Mouse (Mus musculus) forebrain, embryonic 14.5 days (tissue): ENCODE results near the gene Itpr1. TPM values are rescaled to one million over a fixed set of nuclear protein-coding genes. Genes with fewer than 3 reads are reported as not detected.

Experiments
- ATAC-seq: fragments of 200-750 bp; cut with Nextera tagmentation; 2 replicates; pipeline ENCODE4 v1.8.0; 2017; ENCODE audit warnings: mild to moderate bottlenecking, moderate library complexity
- DNase-seq: peaks from one replicate; pipeline ENCODE4 v3.0.0-alpha.2; 2015; ENCODE audit warnings: low spot score
- H3K27ac ChIP-seq: fragments of 300-500 bp; sonication (generic); 2 replicates; pipeline ENCODE4 v1.5.1; 2014; ENCODE audit warnings: low read depth, mild to moderate bottlenecking, control low read depth, low read length, moderate library complexity
- H3K27me3 ChIP-seq: fragments of 300-500 bp; sonication (generic); replicated peaks from 2 replicates; pipeline ENCODE4 v1.6.1; 2014; ENCODE audit warnings: low read length, control low read depth, mixed read lengths; ENCODE audit not compliant: control insufficient read depth, insufficient read depth
- H3K36me3 ChIP-seq: fragments of 300-500 bp; sonication (generic); 2 replicates; pipeline ENCODE4 v1.6.1; 2014; ENCODE audit warnings: low read length, control low read depth; ENCODE audit not compliant: control insufficient read depth, insufficient read depth
- H3K4me1 ChIP-seq: fragments of 300-500 bp; sonication (generic); 2 replicates; pipeline ENCODE4 v1.6.1; 2014; ENCODE audit warnings: antibody characterized with exemption, low read length, control low read depth; ENCODE audit not compliant: control insufficient read depth, insufficient read depth
- H3K4me2 ChIP-seq: fragments of 300-500 bp; sonication (generic); 2 replicates; pipeline ENCODE4 v1.6.1; 2014; ENCODE audit warnings: mild to moderate bottlenecking, control low read depth, low read length
- H3K4me3 ChIP-seq: fragments of 300-500 bp; sonication (generic); 2 replicates; pipeline ENCODE4 v1.5.1; 2014; ENCODE audit warnings: low read depth, low read length, control low read depth
- H3K9ac ChIP-seq: fragments of 300-500 bp; sonication (generic); 2 replicates; pipeline ENCODE4 v1.6.1; 2014; ENCODE audit warnings: mild to moderate bottlenecking, low read length, control low read depth, moderate library complexity
- H3K9me3 ChIP-seq: fragments of 300-500 bp; sonication (generic); replicated peaks from 2 replicates; pipeline ENCODE4 v1.6.1; 2016; ENCODE audit warnings: low read length, control low read depth, mixed read lengths; ENCODE audit not compliant: control insufficient read depth
- WGBS: fragments of 180-500 bp; shearing (Covaris S2); extraction: QIAGEN DNeasy Blood & Tissue Kit; methylation state at CpG from one replicate; pipeline ENCODE4 v1.1.7; 2014; 5-methylcytosine and 5-hydroxymethylcytosine counted together
- polyA plus RNA-seq: library from polyadenylated mRNA; unstranded; fragments of >200 nt; fragmentation: Nextera tagmentation; extraction: Ambion mirVana; gene quantifications from 2 replicates; pipeline ENCODE4 v1.2.1, GENCODE M21; 2014

Gene Itpr1
- polyA plus RNA-seq, 1 experiment from 2014 or later = 5.2 TPM

GRCm38 (mm10) chr6:108571042-108571590 is 358.2 kb downstream of the Itpr1 start:
- H3K9ac ChIP-seq = peak overlapping the region; percentile 52
- WGBS = 3% methylated on average over 21 of the region's 21 CpGs
- ATAC-seq (peak; percentile 97), DNase-seq (peak; percentile 73)
- H3K4me2 ChIP-seq = peak overlapping the region; percentile 60
- peaks cover 5% of the 10 kb centered on the region; the same call in 1 of the 2 replicates for H3K4me1 ChIP-seq
- H3K36me3 ChIP-seq = no peaks in the 10 kb centered on the region
- H3K27ac ChIP-seq = no peak overlapping the region
- H3K4me3 ChIP-seq = peak overlapping the region; percentile 26
- no peaks in the 10 kb centered on the region for H3K27me3 ChIP-seq
- no peaks in the 10 kb centered on the region for H3K9me3 ChIP-seq

- H3K4me3 ChIP-seq = no peak overlapping the region
- DNase-seq (no peak), ATAC-seq (no peak)
- H3K27ac ChIP-seq = no peak overlapping the region
- no peaks in the 10 kb centered on the region for H3K27me3 ChIP-seq
- H3K4me1 ChIP-seq = peaks cover 5% of the 10 kb centered on the region; the same call in 1 of the 2 replicates
- H3K9ac ChIP-seq = no peak overlapping the region
- H3K9me3 ChIP-seq = no peaks in the 10 kb centered on the region
- H3K4me2 ChIP-seq = no peak overlapping the region
- no peaks in the 10 kb centered on the region for H3K36me3 ChIP-seq
- WGBS = 59% methylated on average over 7 of the region's 7 CpGs
These were observed 359.8 kb downstream of the Itpr1 start for GRCm38 (mm10) chr6:108572646-108573045.

GRCm38 (mm10) chr6:108577056-108577455 is 364.2 kb downstream of the Itpr1 start:
- Histone ChIP-seq H3K9ac (no peak overlapping the region), H3K27ac (no peak overlapping the region), H3K9me3 (no peaks in the 10 kb centered on the region), H3K4me1 (peaks cover 7% of the 10 kb centered on the region; the same call in 1 of the 2 replicates), H3K4me2 (no peak overlapping the region), H3K36me3 (no peaks in the 10 kb centered on the region), H3K4me3 (no peak overlapping the region), H3K27me3 (no peaks in the 10 kb centered on the region)
- DNase-seq (no peak), ATAC-seq (no peak)
- WGBS = 87% methylated on average over 6 of the region's 6 CpGs

- no peak overlapping the region for H3K4me2 ChIP-seq
- H3K9ac ChIP-seq = no peak overlapping the region
- H3K9me3 ChIP-seq = no peaks in the 10 kb centered on the region
- DNase-seq = no peak
- H3K36me3 ChIP-seq = no peaks in the 10 kb centered on the region
- H3K27me3 ChIP-seq = no peaks in the 10 kb centered on the region
- no peak overlapping the region for H3K27ac ChIP-seq
- H3K4me3 ChIP-seq = no peak overlapping the region
- WGBS = 88% methylated on average over 3 of the region's 3 CpGs
- no peaks in the 10 kb centered on the region for H3K4me1 ChIP-seq
- ATAC-seq = no peak
These were observed 375.5 kb downstream of the Itpr1 start for GRCm38 (mm10) chr6:108588426-108588825.

GRCm38 (mm10) chr6:108592227-108592626 is 379.3 kb downstream of the Itpr1 start:
- Histone ChIP-seq H3K27me3 (no peaks in the 10 kb centered on the region), H3K27ac (no peak overlapping the region), H3K9ac (no peak overlapping the region), H3K4me3 (no peak overlapping the region), H3K9me3 (no peaks in the 10 kb centered on the region), H3K36me3 (no peaks in the 10 kb centered on the region), H3K4me2 (no peak overlapping the region), H3K4me1 (no peaks in the 10 kb centered on the region)
- 0 out of 2 replicates have a peak, but pooled peaks have one; percentile 32 for ATAC-seq
- 52% methylated on average over 8 of the region's 8 CpGs for WGBS
- DNase-seq = no peak

GRCm38 (mm10) chr6:108592636-108593035 is 379.7 kb downstream of the Itpr1 start:
- Histone ChIP-seq H3K4me3 (no peak overlapping the region), H3K4me2 (no peak overlapping the region), H3K4me1 (no peaks in the 10 kb centered on the region), H3K9me3 (no peaks in the 10 kb centered on the region), H3K9ac (no peak overlapping the region), H3K36me3 (no peaks in the 10 kb centered on the region), H3K27ac (no peak overlapping the region), H3K27me3 (no peaks in the 10 kb centered on the region)
- 51% methylated on average over 6 of the region's 6 CpGs for WGBS
- peak; percentile 51 for DNase-seq
- peak; percentile 75; the same call in 1 of the 2 replicates for ATAC-seq

- H3K27ac ChIP-seq = no peak overlapping the region
- no peak overlapping the region for H3K4me3 ChIP-seq
- H3K36me3 ChIP-seq = no peaks in the 10 kb centered on the region
- DNase-seq = no peak
- no peaks in the 10 kb centered on the region for H3K27me3 ChIP-seq
- WGBS = 78% methylated on average over 5 of the region's 5 CpGs
- no peaks in the 10 kb centered on the region for H3K4me1 ChIP-seq
- H3K9ac ChIP-seq = no peak overlapping the region
- no peak for ATAC-seq
- H3K9me3 ChIP-seq = no peaks in the 10 kb centered on the region
- H3K4me2 ChIP-seq = no peak overlapping the region
These were observed 381.4 kb downstream of the Itpr1 start for GRCm38 (mm10) chr6:108594171-108594841.

- WGBS = 94% methylated on average over 4 of the region's 4 CpGs
- no peak for ATAC-seq
These were observed 385.8 kb downstream of the Itpr1 start for GRCm38 (mm10) chr6:108598691-108599090.

GRCm38 (mm10) chr6:108599317-108599716 is 386.4 kb downstream of the Itpr1 start:
- ATAC-seq = no peak
- 83% methylated on average over 2 of the region's 2 CpGs for WGBS
- H3K27me3 ChIP-seq = no peaks in the 10 kb centered on the region

More at GRCm38 (mm10) chr6:108598691-108599090, 385.8 kb downstream of the Itpr1 start:
- no peak overlapping the region for H3K4me3 ChIP-seq
- no peak overlapping the region for H3K9ac ChIP-seq
- H3K4me1 ChIP-seq = no peaks in the 10 kb centered on the region
- H3K4me2 ChIP-seq = no peak overlapping the region
- H3K9me3 ChIP-seq = no peaks in the 10 kb centered on the region
- H3K36me3 ChIP-seq = no peaks in the 10 kb centered on the region
- DNase-seq = no peak
- no peak overlapping the region for H3K27ac ChIP-seq
- H3K27me3 ChIP-seq = no peaks in the 10 kb centered on the region

More at GRCm38 (mm10) chr6:108599317-108599716, 386.4 kb downstream of the Itpr1 start:
- Histone ChIP-seq H3K4me2 (no peak overlapping the region), H3K9ac (no peak overlapping the region), H3K36me3 (no peaks in the 10 kb centered on the region), H3K27ac (no peak overlapping the region), H3K9me3 (no peaks in the 10 kb centered on the region), H3K4me1 (no peaks in the 10 kb centered on the region), H3K4me3 (no peak overlapping the region)
- DNase-seq = no peak
